Mouse (Mus musculus) lung, embryonic 15.5 days (tissue): Measurements from ENCODE around the gene Cdh26. TPM values are rescaled to one million over a fixed set of nuclear protein-coding genes. Genes with fewer than 3 reads are reported as not detected.

Experiments
- ATAC-seq: fragments of 200-750 bp; cut with Nextera tagmentation; 2 replicates; pipeline ENCODE4 v1.8.0; 2017; ENCODE audit warnings: moderate number of reproducible peaks, borderline replicate concordance; ENCODE audit not compliant: low FRiP score, low TSS enrichment; ENCODE audit errors: extremely low read depth
- H3K27ac ChIP-seq: fragments of 300-500 bp; sonication (generic); 2 replicates; pipeline ENCODE4 v1.5.1; 2015; ENCODE audit warnings: moderate library complexity, mild to moderate bottlenecking, inconsistent platforms
- H3K27me3 ChIP-seq: fragments of 300-500 bp; sonication (generic); 2 replicates; pipeline ENCODE4 v1.6.1; 2015; ENCODE audit warnings: inconsistent platforms
- H3K36me3 ChIP-seq: fragments of 300-500 bp; sonication (generic); 2 replicates; pipeline ENCODE4 v1.6.1; 2015; ENCODE audit warnings: inconsistent platforms
- H3K4me1 ChIP-seq: fragments of 300-500 bp; sonication (generic); 2 replicates; pipeline ENCODE4 v1.6.1; 2015; ENCODE audit warnings: inconsistent platforms
- H3K4me2 ChIP-seq: fragments of 300-500 bp; sonication (generic); 2 replicates; pipeline ENCODE4 v1.6.1; 2015; ENCODE audit warnings: inconsistent platforms, mild to moderate bottlenecking, moderate library complexity
- H3K4me3 ChIP-seq: fragments of 300-500 bp; sonication (generic); 2 replicates; pipeline ENCODE4 v1.5.1; 2015; ENCODE audit warnings: mild to moderate bottlenecking, inconsistent platforms
- H3K9ac ChIP-seq: fragments of 300-500 bp; sonication (generic); 2 replicates; pipeline ENCODE4 v1.6.1; 2015; ENCODE audit warnings: inconsistent platforms
- H3K9me3 ChIP-seq: fragments of 300-500 bp; sonication (generic); 2 replicates; pipeline ENCODE4 v1.6.1; 2016; ENCODE audit warnings: inconsistent platforms
- WGBS: fragments of 180-500 bp; shearing (Covaris S2); methylation state at CpG from one replicate; pipeline ENCODE4 v1.1.7; 2015; 5-methylcytosine and 5-hydroxymethylcytosine counted together
- polyA plus RNA-seq: library from polyadenylated mRNA; unstranded; fragments of >200 nt; fragmentation: Nextera tagmentation; extraction: Ambion mirVana; gene quantifications from 2 replicates; pipeline ENCODE4 v1.2.1, GENCODE M21; 2015

Cdh26 gene
- polyA plus RNA-seq, 1 experiment from 2014 or later: 0.07 TPM

DNA sequence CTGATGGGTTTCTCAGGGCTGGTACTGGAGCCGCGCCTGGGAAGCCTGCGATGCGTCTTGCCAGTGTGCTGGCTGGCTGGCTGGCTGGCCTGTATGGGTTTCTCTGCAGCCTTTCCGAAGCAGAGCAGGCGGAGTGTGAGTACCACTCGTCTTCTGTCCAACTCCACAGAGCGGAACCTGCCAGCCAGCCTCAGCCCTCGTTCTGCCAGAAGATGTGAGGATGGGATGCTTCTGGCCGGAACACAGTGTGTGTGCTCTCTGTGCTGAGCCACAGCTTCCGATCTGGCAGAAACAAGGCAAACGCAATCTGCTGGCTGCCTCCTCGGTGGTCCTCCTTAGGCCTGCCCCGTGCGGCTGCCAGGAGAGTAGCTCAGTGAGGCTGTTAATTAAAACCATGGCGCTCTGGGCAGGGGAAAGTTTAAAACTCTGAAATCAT is 83.3 kb downstream of the Cdh26 start:
- ATAC-seq: no peak
- no peaks in the 10 kb centered on the region for H3K4me1 ChIP-seq
- H3K9me3 ChIP-seq: no peaks in the 10 kb centered on the region
- H3K27ac ChIP-seq: no peak overlapping the region
- no peaks in the 10 kb centered on the region for H3K27me3 ChIP-seq
- WGBS: 53% methylated on average over 16 of the region's 16 CpGs
- H3K9ac ChIP-seq: no peak overlapping the region
- H3K4me3 ChIP-seq: no peak overlapping the region
- no peak overlapping the region for H3K4me2 ChIP-seq
- no peaks in the 10 kb centered on the region for H3K36me3 ChIP-seq

DNA sequence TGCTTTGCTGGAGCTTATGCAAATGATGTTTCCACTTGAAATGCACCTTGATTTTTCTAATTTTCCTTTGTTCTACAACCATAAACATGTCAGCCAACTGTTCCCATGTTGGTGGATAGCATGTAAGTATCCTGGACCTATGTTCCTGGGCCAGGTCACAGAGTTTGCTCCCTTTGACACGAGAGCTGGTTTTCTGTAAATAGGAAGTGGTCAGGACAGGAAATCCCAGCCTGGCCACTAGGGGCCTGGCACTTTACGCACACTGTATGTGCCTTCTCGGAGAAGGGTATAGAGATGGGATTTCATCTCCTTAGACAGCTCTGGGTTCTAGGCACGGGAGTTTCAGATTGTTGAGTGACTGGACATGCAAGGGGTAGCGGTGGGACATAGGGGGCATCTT is 86.1 kb downstream of the Cdh26 start:
- WGBS: 71% methylated on average over 5 of the region's 5 CpGs
- no peaks in the 10 kb centered on the region for H3K27me3 ChIP-seq
- no peak overlapping the region for H3K27ac ChIP-seq
- no peak overlapping the region for H3K4me2 ChIP-seq
- no peaks in the 10 kb centered on the region for H3K9me3 ChIP-seq
- H3K9ac ChIP-seq: no peak overlapping the region
- no peaks in the 10 kb centered on the region for H3K36me3 ChIP-seq
- H3K4me3 ChIP-seq: no peak overlapping the region
- no peak for ATAC-seq
- H3K4me1 ChIP-seq: no peaks in the 10 kb centered on the region

DNA sequence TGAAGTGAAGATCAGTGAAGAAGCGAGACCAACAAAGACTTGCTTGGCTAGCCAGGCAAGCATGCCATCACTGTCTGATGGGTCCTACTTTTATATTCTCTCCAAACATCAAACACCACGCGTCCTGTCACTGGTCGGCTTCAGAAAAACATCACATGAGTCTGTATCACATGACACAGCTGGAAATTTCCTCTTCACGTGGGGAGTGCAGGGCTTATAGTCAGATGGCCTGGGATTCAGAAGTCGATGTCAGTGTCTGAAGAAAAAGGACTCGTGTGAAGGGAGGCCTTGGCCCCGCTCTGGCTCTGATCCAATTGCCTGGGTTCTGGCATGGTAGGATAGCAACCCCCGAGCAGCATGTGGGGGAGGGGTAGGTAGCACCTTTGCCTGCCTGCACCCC is 86.6 kb downstream of the Cdh26 start:
- ATAC-seq: no peak
- WGBS: 62% methylated on average over 9 of the region's 9 CpGs
- no peaks in the 10 kb centered on the region for H3K27me3 ChIP-seq
- no peak overlapping the region for H3K9ac ChIP-seq
- no peak overlapping the region for H3K4me2 ChIP-seq
- no peak overlapping the region for H3K4me3 ChIP-seq
- H3K4me1 ChIP-seq: no peaks in the 10 kb centered on the region
- H3K9me3 ChIP-seq: no peaks in the 10 kb centered on the region
- H3K27ac ChIP-seq: no peak overlapping the region
- H3K36me3 ChIP-seq: no peaks in the 10 kb centered on the region

DNA sequence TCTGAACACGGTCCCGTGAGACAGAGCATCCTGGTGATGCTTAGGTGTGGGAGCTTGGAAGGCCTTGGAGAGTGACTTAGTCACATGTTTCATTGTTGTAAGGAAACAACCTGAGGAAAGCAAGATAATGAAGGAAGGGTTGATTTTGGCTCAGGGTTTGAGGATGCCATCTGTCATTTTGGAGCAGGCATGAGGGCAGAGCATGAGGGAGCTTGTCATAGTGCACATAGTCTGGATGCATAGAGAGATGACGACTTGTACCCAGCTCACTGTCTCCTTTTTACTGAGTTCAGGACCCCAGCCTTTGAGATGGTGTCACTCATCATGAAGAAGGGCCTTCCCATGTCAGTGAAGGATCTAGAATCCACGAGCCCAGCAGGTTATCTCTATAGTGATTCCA is 89.0 kb downstream of the Cdh26 start:
- 69% methylated on average over 4 of the region's 4 CpGs for WGBS
- no peaks in the 10 kb centered on the region for H3K9me3 ChIP-seq
- H3K27me3 ChIP-seq: no peaks in the 10 kb centered on the region
- H3K36me3 ChIP-seq: no peaks in the 10 kb centered on the region
- no peak overlapping the region for H3K9ac ChIP-seq
- no peak for ATAC-seq
- H3K4me3 ChIP-seq: no peak overlapping the region
- no peaks in the 10 kb centered on the region for H3K4me1 ChIP-seq
- H3K4me2 ChIP-seq: no peak overlapping the region
- H3K27ac ChIP-seq: no peak overlapping the region

DNA sequence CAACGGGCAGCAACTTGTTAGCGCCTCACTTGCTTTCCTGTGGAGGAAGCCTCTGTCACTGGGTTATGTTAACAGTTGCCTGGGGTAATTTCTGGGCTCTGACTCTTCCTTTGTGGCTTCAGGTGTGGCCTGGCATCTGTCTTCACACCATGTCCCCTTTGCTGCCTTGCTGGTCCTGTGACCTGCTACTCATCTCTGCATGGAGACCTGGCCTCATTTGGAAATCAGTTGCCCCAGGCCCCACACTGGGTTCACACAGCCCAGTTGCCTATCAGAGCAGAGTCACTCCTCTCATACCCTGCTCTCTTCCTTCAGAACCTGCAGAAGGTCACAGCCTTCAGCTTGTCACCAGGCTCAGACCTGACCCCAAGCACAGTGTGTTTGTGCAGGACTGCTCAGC is 89.9 kb downstream of the Cdh26 start:
- Histone ChIP-seq H3K9ac (no peak overlapping the region), H3K27ac (no peak overlapping the region), H3K4me3 (no peak overlapping the region), H3K36me3 (no peaks in the 10 kb centered on the region), H3K9me3 (no peaks in the 10 kb centered on the region), H3K4me1 (no peaks in the 10 kb centered on the region), H3K27me3 (no peaks in the 10 kb centered on the region), H3K4me2 (no peak overlapping the region)
- no peak for ATAC-seq
- 22% methylated on average over 2 of the region's 2 CpGs for WGBS

DNA sequence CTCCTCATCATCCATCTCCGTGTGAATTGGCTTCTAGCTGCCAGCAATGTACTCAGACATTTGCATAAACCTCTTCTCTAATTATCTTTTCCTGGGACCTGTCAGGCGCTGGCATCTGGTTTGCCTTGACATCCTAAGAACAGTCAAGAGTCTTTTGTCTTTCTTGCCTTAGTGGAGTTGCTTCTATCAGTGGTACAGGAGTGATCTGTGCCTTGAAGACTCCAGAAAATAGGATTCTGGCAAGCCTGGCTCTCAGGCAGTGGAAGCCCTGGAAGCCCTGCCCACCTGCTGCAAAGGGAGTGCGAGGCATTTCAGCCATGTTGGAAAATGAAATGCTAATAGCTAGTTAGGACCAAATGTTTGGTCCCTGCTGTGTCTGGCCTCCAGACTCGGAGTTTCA is 92.0 kb downstream of the Cdh26 start:
- Histone ChIP-seq H3K4me3 (no peak overlapping the region), H3K36me3 (no peaks in the 10 kb centered on the region), H3K9me3 (no peaks in the 10 kb centered on the region), H3K4me1 (no peaks in the 10 kb centered on the region), H3K9ac (no peak overlapping the region), H3K4me2 (no peak overlapping the region), H3K27ac (no peak overlapping the region), H3K27me3 (no peaks in the 10 kb centered on the region)
- 51% methylated on average over 4 of the region's 4 CpGs for WGBS
- no peak for ATAC-seq

DNA sequence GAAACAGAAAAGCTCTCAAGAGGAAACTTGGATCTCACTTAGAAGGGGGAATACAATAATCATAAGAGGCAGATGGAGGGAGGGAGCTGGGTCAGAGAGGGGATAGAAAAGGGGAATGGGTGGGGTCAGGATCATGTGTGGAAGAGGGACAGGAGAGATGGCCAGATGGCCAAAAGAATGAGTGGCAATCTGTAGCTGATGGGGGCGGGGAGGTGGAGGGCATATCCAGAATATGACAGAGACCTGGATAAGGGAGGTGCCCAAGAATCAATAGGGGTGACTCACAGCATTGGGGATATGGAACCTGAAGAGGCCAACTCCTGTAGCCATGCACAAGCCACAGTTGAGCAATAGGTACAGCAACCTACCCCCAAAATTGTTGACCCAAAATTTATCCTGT is 92.5 kb downstream of the Cdh26 start:
- Histone ChIP-seq H3K4me2 (no peak overlapping the region), H3K27ac (no peak overlapping the region), H3K36me3 (no peaks in the 10 kb centered on the region), H3K4me3 (no peak overlapping the region), H3K27me3 (no peaks in the 10 kb centered on the region), H3K4me1 (no peaks in the 10 kb centered on the region), H3K9me3 (no peaks in the 10 kb centered on the region), H3K9ac (no peak overlapping the region)
- ATAC-seq: no peak
- WGBS: 81% methylated on average over 1 of the region's 1 CpGs

DNA sequence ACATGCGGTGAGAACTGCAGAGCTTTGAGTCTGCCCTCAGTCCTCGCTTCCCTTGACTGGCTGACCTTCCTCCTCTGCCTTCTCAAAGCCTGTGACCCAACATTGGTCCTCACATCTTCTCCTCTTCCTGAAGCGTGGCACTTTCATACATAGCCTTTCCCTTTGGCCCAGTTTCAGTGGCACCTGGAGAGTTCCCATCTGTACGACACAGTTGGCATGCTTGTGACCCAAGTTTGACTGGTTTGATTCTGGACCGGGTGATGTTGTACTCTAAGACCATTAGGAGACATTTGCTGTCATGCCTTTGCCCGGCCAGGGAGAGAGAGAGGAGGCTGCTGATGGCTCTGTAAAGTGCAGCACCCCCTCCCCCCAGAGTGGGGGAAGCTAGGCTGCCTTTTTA is 96.4 kb downstream of the Cdh26 start:
- Histone ChIP-seq H3K9me3 (no peaks in the 10 kb centered on the region), H3K27me3 (no peaks in the 10 kb centered on the region), H3K36me3 (no peaks in the 10 kb centered on the region), H3K4me1 (no peaks in the 10 kb centered on the region), H3K27ac (no peak overlapping the region), H3K9ac (no peak overlapping the region), H3K4me3 (no peak overlapping the region), H3K4me2 (no peak overlapping the region)
- no peak for ATAC-seq
- 74% methylated on average over 6 of the region's 6 CpGs for WGBS

DNA sequence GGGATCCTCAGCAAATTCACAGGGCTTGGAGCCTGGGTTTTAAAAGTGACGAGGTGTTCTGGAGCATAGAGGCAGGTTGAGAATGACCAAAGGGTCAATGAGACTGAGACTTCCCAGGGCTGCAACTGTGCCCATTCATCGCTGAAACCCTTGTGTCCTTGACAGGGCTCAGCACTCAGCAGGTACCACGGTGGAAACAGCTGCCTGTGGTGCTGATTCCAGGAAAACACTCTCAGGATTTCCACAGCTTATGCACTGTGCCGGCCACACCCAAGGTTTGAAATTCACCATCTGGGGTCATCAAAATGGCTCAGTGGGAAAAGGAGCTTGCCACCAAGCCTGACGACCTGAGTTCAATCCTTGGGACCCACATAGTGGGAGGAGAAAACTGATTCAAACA is 100.9 kb downstream of the Cdh26 start:
- no peak for ATAC-seq
- Histone ChIP-seq H3K27ac (no peak overlapping the region), H3K4me2 (no peak overlapping the region), H3K9me3 (no peaks in the 10 kb centered on the region), H3K36me3 (no peaks in the 10 kb centered on the region), H3K9ac (no peak overlapping the region), H3K4me1 (no peaks in the 10 kb centered on the region), H3K4me3 (no peak overlapping the region), H3K27me3 (no peaks in the 10 kb centered on the region)
- WGBS: 64% methylated on average over 5 of the region's 5 CpGs

DNA sequence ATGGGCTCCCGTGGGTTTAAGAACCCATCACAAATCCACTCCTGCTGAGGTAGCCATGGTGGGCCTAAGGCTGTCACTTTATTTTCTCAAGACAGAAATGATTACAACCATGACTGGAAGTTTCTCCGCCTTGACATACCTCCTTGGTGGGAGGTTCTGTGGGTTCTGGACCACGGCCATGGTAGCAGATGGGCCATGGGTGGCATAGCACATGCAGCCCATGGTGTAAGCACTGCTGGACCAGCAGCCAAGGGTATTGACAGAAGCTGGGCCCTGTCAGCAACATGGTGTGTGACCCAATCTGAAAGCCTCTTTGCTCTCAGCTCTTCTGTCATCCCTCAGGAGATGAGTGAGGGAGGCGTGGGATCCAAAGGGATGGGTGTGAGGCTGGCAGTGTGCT is 106.2 kb downstream of the Cdh26 start:
- Histone ChIP-seq H3K9me3 (no peaks in the 10 kb centered on the region), H3K9ac (no peak overlapping the region), H3K27ac (no peak overlapping the region), H3K4me1 (no peaks in the 10 kb centered on the region), H3K4me3 (no peak overlapping the region), H3K36me3 (no peaks in the 10 kb centered on the region), H3K4me2 (no peak overlapping the region), H3K27me3 (no peaks in the 10 kb centered on the region)
- no peak for ATAC-seq
- WGBS: 80% methylated on average over 4 of the region's 4 CpGs

Other genes starting within 250 kb of the Cdh26 start
- 0.09 TPM in 1 of 2 replicates, not detected in the other for gene Sycp2, start 22.8 kb upstream of the Cdh26 start, polyA plus RNA-seq
- gene Ppp1r3d, start 16.1 kb upstream of the Cdh26 start, polyA plus RNA-seq: 4.1 and 4.4 TPM in 2 replicates
- 4.1 and 4.5 TPM in 2 replicates for gene Fam217b, start 16.0 kb upstream of the Cdh26 start, polyA plus RNA-seq